Mouse (Mus musculus): ENCODE data around the gene Hebp1.

Hebp1 gene

GRCm38 (mm10) chr6:135197446-135197845 is 376 bp downstream of the Hebp1 start:
- DNase-seq (ENCODE audit: low read depth, low spot score) = no peak

GRCm38 (mm10) chr6:135196707-135197106 is 1.1 kb downstream of the Hebp1 start:
- no peak for DNase-seq (ENCODE audit: low read depth, low spot score)

DNA sequence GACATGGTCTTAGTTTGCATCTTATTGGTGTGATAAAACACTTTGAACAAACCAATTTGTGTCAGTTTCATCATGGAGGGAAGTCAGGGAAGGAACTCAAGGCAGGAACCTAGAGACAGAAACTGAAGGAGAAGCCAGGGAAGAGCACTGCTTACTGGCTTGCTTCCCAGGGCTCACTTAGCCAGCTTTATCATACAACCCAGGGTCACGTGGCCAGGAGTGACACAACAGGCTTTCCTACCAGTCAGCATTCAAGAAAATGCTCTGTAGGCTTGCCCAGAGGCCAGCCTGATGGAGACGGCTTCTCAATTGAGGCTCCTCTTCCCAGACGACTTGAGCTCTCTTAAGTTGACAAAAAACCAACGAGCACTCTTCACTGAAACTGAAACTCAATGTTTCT is 2.9 kb downstream of the Hebp1 start:
- DNase-seq (ENCODE audit: low read depth, low spot score) = no peak

GRCm38 (mm10) chr6:135193733-135194132 is 4.1 kb downstream of the Hebp1 start:
- no peak for DNase-seq (ENCODE audit: low read depth, low spot score)

DNA sequence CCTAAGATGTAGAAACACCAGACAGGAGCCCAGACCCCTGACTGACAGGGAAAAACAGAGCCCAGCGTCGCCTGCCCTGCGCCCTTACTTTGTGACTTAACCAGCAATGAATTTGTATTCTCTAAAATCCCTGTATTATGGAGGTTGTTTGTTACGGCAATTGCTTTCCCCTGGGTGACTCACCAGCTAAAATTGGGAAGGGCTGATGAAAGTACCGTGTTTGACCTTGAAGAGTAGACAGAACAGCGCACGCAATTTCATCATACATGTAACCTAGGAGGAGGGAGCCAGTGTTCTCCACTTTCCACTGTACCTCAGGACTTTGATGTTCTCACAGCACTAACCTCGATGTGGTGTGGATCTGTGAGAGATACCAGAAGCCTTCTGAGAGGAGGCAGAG is 4.8 kb downstream of the Hebp1 start:
- no peak for DNase-seq (ENCODE audit: low read depth, low spot score)

- DNase-seq (ENCODE audit: low read depth, low spot score) = no peak
These were observed 5.9 kb downstream of the Hebp1 start for GRCm38 (mm10) chr6:135191906-135192305.

GRCm38 (mm10) chr6:135190122-135190521 is 7.7 kb downstream of the Hebp1 start:
- no peak for DNase-seq (ENCODE audit: low read depth, low spot score)

DNA sequence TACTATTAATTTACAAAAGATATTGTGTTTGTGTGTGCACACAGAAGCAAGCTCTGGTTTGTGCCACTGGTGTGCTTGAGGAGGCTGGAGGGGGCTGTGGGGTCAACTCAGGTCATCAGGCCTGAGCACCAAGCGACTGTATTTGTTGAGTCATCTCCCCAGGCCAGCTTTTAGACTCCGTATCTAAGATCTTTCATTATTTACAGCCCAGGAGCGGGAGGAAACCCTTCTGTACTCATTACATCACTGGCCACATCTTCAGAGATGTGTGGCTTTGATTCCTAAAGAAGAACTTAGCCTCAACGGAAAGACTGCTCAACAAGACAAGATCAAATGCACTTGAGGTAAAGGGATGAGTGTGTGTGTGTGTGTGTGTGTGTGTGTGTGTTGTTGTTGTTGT is 9.2 kb downstream of the Hebp1 start:
- DNase-seq (ENCODE audit: low read depth, low spot score) = no peak

GRCm38 (mm10) chr6:135187076-135187917 is 10.5 kb downstream of the Hebp1 start:
- no peak for DNase-seq (ENCODE audit: low read depth, low spot score)

GRCm38 (mm10) chr6:135183961-135184360 is 13.9 kb downstream of the Hebp1 start:
- DNase-seq (ENCODE audit: low read depth, low spot score) = no peak

DNA sequence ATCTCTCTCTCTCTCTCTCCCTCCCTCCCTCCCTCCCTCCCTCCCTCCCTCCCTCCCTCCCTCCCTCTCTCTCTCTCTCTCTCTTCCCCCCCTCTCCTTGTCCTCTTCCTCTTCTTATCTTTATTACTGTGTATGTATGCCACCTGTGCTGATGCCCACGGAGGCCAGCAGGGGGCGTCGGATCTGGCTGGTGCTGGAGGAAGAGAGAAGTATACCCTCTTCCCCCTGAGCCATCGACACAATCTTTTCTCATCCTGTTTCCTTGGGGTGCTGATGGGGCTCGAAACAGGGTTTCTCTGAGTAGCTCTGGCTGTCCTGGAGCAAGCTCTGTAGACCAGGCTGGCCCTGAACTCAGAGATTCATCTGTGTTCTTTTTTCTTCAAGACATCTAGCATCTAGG is 14.9 kb downstream of the Hebp1 start:
- DNase-seq (ENCODE audit: low read depth, low spot score) = no peak

DNA sequence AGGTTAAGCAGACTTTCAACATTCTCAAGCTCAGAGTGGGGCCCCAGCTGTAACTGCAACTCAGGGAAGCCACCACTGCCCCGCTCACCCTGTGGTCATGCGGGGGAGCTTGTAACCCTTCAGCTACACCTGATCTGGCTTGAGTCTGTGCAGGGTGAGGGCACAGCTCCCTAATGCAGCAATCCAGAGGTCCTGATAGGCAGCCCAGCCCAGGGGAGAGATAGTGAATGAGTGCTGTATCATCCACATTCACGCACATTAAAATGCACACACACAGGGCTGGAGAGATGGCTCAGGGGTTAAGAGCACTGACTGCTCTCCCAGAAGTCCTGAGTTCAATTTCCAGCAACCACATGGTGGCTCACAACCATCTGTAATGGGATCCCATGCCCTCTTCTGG is 19.2 kb downstream of the Hebp1 start:
- no peak for DNase-seq (ENCODE audit: low read depth, low spot score)

DNA sequence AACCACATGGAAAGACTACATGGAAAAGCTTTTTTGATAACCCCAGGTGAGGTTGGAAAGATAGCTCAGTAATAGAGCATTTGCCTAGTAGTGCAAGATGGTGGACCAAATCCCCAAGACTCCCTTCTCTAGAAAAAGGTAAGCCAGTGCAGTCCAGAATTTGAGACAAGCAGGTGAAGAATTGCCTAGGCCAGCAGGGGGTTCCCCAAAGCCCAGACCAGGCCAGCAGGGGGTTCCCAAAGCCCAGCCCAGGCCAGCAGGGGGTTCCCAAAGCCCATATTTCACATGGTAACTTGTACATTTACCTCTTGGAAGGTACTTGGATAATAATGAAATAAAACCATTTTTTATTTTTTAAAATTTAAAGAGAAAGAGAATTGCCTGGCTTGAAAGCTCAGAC is 20.6 kb downstream of the Hebp1 start:
- no peak for DNase-seq (ENCODE audit: low read depth, low spot score)

DNA sequence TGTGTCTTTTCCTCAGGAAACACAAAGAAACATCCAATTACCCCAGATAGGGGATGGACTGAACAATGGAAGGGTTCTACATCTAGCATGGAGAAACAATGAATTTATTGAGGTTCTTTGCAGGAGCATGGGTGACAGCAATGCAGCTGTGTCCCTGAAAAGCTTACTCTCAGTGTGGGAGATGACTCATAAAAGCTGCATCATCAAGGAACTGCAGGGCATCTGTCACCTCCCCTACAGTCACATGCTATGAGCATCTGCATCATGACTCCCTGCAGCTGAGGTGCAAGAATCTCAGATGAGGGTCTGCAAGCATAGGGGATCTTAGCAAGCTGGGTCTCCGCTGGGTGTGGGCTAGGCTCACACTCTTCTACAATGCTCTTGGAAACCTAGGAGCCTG is 22.8 kb downstream of the Hebp1 start:
- DNase-seq (ENCODE audit: low read depth, low spot score) = no peak

DNA sequence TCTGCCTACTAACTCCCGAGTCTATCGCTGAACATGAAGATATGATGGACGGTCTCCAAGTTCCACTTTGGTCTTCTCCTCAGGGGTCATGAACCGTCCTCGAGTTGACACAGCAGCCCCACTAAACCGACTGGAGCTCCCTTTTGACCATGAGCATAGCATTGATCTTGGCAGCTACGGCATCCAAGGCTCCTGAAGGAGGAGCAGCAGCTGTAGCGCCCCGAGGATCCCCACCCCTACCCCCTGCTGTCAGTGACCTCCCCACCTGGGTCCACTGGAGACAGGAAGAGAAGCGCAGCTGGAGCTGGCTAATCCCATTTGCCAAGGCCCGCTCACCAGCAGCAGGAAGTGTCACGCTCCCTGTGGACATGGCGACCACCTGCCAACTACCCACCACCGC is 26.1 kb downstream of the Hebp1 start:
- no peak for DNase-seq (ENCODE audit: low read depth, low spot score)

- no peak for DNase-seq (ENCODE audit: low read depth, low spot score)
These were observed 28.6 kb downstream of the Hebp1 start for GRCm38 (mm10) chr6:135169246-135169645.

- no peak for DNase-seq (ENCODE audit: low read depth, low spot score)
These were observed 29.4 kb downstream of the Hebp1 start for GRCm38 (mm10) chr6:135168471-135168870.

- DNase-seq (ENCODE audit: low read depth, low spot score) = peak; percentile 24
These were observed 30.2 kb downstream of the Hebp1 start for GRCm38 (mm10) chr6:135167380-135168311.

DNA sequence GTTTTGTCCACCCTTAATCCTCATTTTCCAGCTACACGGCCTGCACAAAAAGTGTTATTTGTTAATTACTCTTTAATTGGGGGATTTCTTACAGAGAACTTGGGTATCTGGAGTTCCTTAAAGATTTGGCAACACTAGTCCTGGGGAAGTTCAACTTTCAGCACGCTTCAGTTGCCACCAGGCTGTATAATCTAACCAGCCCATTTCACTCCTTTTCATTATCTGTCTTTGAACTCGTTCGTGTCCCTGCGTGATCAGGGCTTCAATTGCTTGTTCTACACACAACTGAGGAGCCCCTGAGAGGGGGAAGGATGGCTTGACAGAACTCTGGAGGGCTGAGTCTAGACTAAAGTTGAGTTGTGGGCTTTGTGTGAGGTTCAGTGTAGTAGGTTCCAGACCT is 31.1 kb downstream of the Hebp1 start:
- DNase-seq (ENCODE audit: low read depth, low spot score) = no peak

DNA sequence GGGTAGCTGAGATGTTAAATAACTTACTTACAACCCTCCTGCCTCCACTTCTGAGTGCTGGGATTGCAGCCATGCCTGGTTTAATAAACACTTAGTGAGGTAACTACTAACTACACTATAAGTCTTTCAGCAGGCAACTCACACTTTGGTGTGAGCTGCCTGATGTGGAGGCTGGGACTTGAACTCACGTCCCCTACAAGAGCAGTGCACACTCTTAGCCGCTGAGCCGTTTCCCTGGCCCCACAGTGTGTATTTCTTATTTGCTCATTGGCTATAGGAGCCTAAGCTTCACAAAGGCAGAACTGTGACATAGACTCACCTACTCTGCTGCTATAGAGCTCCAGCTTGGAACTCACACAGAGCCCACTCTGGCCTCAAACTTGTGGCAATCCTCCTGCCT is 31.6 kb downstream of the Hebp1 start:
- DNase-seq (ENCODE audit: low read depth, low spot score) = no peak

- DNase-seq (ENCODE audit: low read depth, low spot score) = no peak
These were observed 32.1 kb downstream of the Hebp1 start for GRCm38 (mm10) chr6:135165706-135166105.

- DNase-seq (ENCODE audit: low read depth, low spot score) = no peak
These were observed 32.6 kb downstream of the Hebp1 start for GRCm38 (mm10) chr6:135165191-135165590.

GRCm38 (mm10) chr6:135162861-135163260 is 35.0 kb downstream of the Hebp1 start:
- DNase-seq (ENCODE audit: low read depth, low spot score) = no peak

Measured in brain, embryonic 18.5 days (tissue).